Mouse (Mus musculus) midbrain, embryonic 14.5 days (tissue): Measurements from ENCODE around the gene Adra2c. TPM values are rescaled to one million over a fixed set of nuclear protein-coding genes. Genes with fewer than 3 reads are reported as not detected.
A peak's percentile ranks its signal among the peaks of the same experiment; 100 is the strongest.

Source experiments
- ATAC-seq: fragments of 200-750 bp; cut with Nextera tagmentation; 2 replicates; pipeline ENCODE4 v1.8.0; 2017; ENCODE audit warnings: moderate number of reproducible peaks, moderate library complexity; ENCODE audit not compliant: low FRiP score, low TSS enrichment
- DNase-seq: peaks from one replicate; pipeline ENCODE4 v3.0.0-alpha.2; 2015
- H3K27ac ChIP-seq: fragments of 300-500 bp; sonication (generic); replicated peaks from 2 replicates; pipeline ENCODE4 v1.5.1; 2014; ENCODE audit warnings: mild to moderate bottlenecking, low read depth, low read length, moderate library complexity
- H3K27me3 ChIP-seq: fragments of 300-500 bp; sonication (generic); 2 replicates; pipeline ENCODE4 v1.6.1; 2014; ENCODE audit warnings: low read length, control low read depth, mixed read lengths; ENCODE audit not compliant: control insufficient read depth, insufficient read depth
- H3K36me3 ChIP-seq: fragments of 300-500 bp; sonication (generic); 2 replicates; pipeline ENCODE4 v1.6.1; 2014; ENCODE audit warnings: low read length, control low read depth; ENCODE audit not compliant: control insufficient read depth, insufficient read depth
- H3K4me1 ChIP-seq: fragments of 300-500 bp; sonication (generic); 2 replicates; pipeline ENCODE4 v1.6.1; 2014; ENCODE audit warnings: mild to moderate bottlenecking, antibody characterized with exemption, low read length, control low read depth; ENCODE audit not compliant: control insufficient read depth, insufficient read depth
- H3K4me2 ChIP-seq: fragments of 300-500 bp; sonication (generic); 2 replicates; pipeline ENCODE4 v1.6.1; 2014; ENCODE audit warnings: mild to moderate bottlenecking, low read length, moderate library complexity
- H3K4me3 ChIP-seq: fragments of 300-500 bp; sonication (generic); replicated peaks from 2 replicates; pipeline ENCODE4 v1.5.1; 2014; ENCODE audit warnings: low read depth, low read length
- H3K9ac ChIP-seq: fragments of 300-500 bp; sonication (generic); replicated peaks from 2 replicates; pipeline ENCODE4 v1.6.1; 2014; ENCODE audit warnings: mild to moderate bottlenecking, low read length, moderate library complexity
- H3K9me3 ChIP-seq: fragments of 300-500 bp; sonication (generic); 2 replicates; pipeline ENCODE4 v1.6.1; 2016; ENCODE audit warnings: low read length, control low read depth, mixed read lengths; ENCODE audit not compliant: control insufficient read depth
- WGBS: fragments of 180-500 bp; shearing (Covaris S2); extraction: QIAGEN DNeasy Blood & Tissue Kit; methylation state at CpG from one replicate; pipeline ENCODE4 v1.1.7; 2014; 5-methylcytosine and 5-hydroxymethylcytosine counted together
- polyA plus RNA-seq: library from polyadenylated mRNA; unstranded; fragments of >200 nt; fragmentation: Nextera tagmentation; extraction: Ambion mirVana; gene quantifications from 2 replicates; pipeline ENCODE4 v1.2.1, GENCODE M21; 2014

Adra2c gene
- 0.46 and 0.50 TPM in 2 replicates for polyA plus RNA-seq

- Histone ChIP-seq H3K4me2 (peak within 1 kb of the TSS; percentile 76), H3K27me3 (peaks cover 59% of the 10 kb centered on the region), H3K4me1 (no peaks in the 10 kb centered on the region), H3K36me3 (no peaks in the 10 kb centered on the region), H3K4me3 (peak within 1 kb of the TSS; percentile 40), H3K9ac (peak within 1 kb of the TSS; percentile 46), H3K27ac (no peak within 1 kb of the TSS), H3K9me3 (no peaks in the 10 kb centered on the region)
- no peak for ATAC-seq
- 45% methylated on average over 3 of the region's 3 CpGs for WGBS
- DNase-seq, result no peak
Observed at GRCm38 (mm10) chr5:35278019-35278418, at the start of gene Adra2c. Gene Adra2c, plus strand, starts transcription at chr5:35278319.

GRCm38 (mm10) chr5:35233142-35233541 lies 45.0 kb upstream of the Adra2c start:
- no peaks in the 10 kb centered on the region for H3K9me3 ChIP-seq
- no peak overlapping the region for H3K27ac ChIP-seq
- no peaks in the 10 kb centered on the region for H3K36me3 ChIP-seq
- DNase-seq (no peak), ATAC-seq (no peak)
- no peak overlapping the region for H3K4me3 ChIP-seq
- H3K27me3 ChIP-seq, result no peaks in the 10 kb centered on the region
- WGBS, result 78% methylated on average over 4 of the region's 4 CpGs
- H3K4me2 ChIP-seq, result no peak overlapping the region
- H3K9ac ChIP-seq, result no peak overlapping the region
- H3K4me1 ChIP-seq, result no peaks in the 10 kb centered on the region

- no peak overlapping the region for H3K4me3 ChIP-seq
- H3K27me3 ChIP-seq, result no peaks in the 10 kb centered on the region
- no peak overlapping the region for H3K4me2 ChIP-seq
- no peak overlapping the region for H3K27ac ChIP-seq
- no peaks in the 10 kb centered on the region for H3K9me3 ChIP-seq
- DNase-seq (no peak), ATAC-seq (no peak)
- no peaks in the 10 kb centered on the region for H3K4me1 ChIP-seq
- WGBS, result 85% methylated on average over 4 of the region's 4 CpGs
- no peak overlapping the region for H3K9ac ChIP-seq
- no peaks in the 10 kb centered on the region for H3K36me3 ChIP-seq
Observed at GRCm38 (mm10) chr5:35237757-35238156, 40.4 kb upstream of the Adra2c start.

- DNase-seq (no peak), ATAC-seq (no peak)
- no peaks in the 10 kb centered on the region for H3K36me3 ChIP-seq
- no peaks in the 10 kb centered on the region for H3K4me1 ChIP-seq
- H3K9ac ChIP-seq, result no peak overlapping the region
- H3K27me3 ChIP-seq, result no peaks in the 10 kb centered on the region
- no peak overlapping the region for H3K4me3 ChIP-seq
- no peak overlapping the region for H3K4me2 ChIP-seq
- 90% methylated on average over 2 of the region's 2 CpGs for WGBS
- H3K27ac ChIP-seq, result no peak overlapping the region
- no peaks in the 10 kb centered on the region for H3K9me3 ChIP-seq
Observed at GRCm38 (mm10) chr5:35238627-35239026, 39.5 kb upstream of the Adra2c start.

- H3K4me3 ChIP-seq, result no peak overlapping the region
- H3K9me3 ChIP-seq, result no peaks in the 10 kb centered on the region
- WGBS, result 89% methylated on average over 3 of the region's 3 CpGs
- H3K36me3 ChIP-seq, result no peaks in the 10 kb centered on the region
- no peak overlapping the region for H3K9ac ChIP-seq
- no peak overlapping the region for H3K27ac ChIP-seq
- H3K27me3 ChIP-seq, result no peaks in the 10 kb centered on the region
- peaks cover 8% of the 10 kb centered on the region for H3K4me1 ChIP-seq
- ATAC-seq (no peak), DNase-seq (no peak)
- no peak overlapping the region for H3K4me2 ChIP-seq
Observed at GRCm38 (mm10) chr5:35241556-35241955, 36.6 kb upstream of the Adra2c start.

- H3K9me3 ChIP-seq, result no peaks in the 10 kb centered on the region
- no peaks in the 10 kb centered on the region for H3K27me3 ChIP-seq
- ATAC-seq, result no peak
- no peak overlapping the region for H3K4me3 ChIP-seq
- DNase-seq, result peak; percentile 45
- H3K4me1 ChIP-seq, result peaks cover 8% of the 10 kb centered on the region
- H3K9ac ChIP-seq, result no peak overlapping the region
- no peak overlapping the region for H3K27ac ChIP-seq
- no peak overlapping the region for H3K4me2 ChIP-seq
- WGBS, result 12% methylated on average over 1 of the region's 1 CpGs
- H3K36me3 ChIP-seq, result no peaks in the 10 kb centered on the region
Observed at GRCm38 (mm10) chr5:35244204-35244603, 33.9 kb upstream of the Adra2c start.

GRCm38 (mm10) chr5:35245555-35246273 lies 32.4 kb upstream of the Adra2c start:
- ATAC-seq (no peak), DNase-seq (peak; percentile 75)
- no peak overlapping the region for H3K27ac ChIP-seq
- H3K9ac ChIP-seq, result no peak overlapping the region
- no peaks in the 10 kb centered on the region for H3K27me3 ChIP-seq
- H3K4me3 ChIP-seq, result no peak overlapping the region
- H3K9me3 ChIP-seq, result no peaks in the 10 kb centered on the region
- 49% methylated on average over 11 of the region's 11 CpGs for WGBS
- H3K4me2 ChIP-seq, result no peak overlapping the region
- H3K4me1 ChIP-seq, result peaks cover 8% of the 10 kb centered on the region
- H3K36me3 ChIP-seq, result no peaks in the 10 kb centered on the region

- no peak overlapping the region for H3K9ac ChIP-seq
- no peaks in the 10 kb centered on the region for H3K36me3 ChIP-seq
- ATAC-seq, result no peak
- DNase-seq, result peak; percentile 8
- H3K4me3 ChIP-seq, result no peak overlapping the region
- no peaks in the 10 kb centered on the region for H3K27me3 ChIP-seq
- H3K9me3 ChIP-seq, result no peaks in the 10 kb centered on the region
- H3K4me1 ChIP-seq, result no peaks in the 10 kb centered on the region
- WGBS, result 33% methylated on average over 5 of the region's 5 CpGs
- 0 out of 2 replicates have a peak overlapping the region, but pooled peaks have one; percentile 13 for H3K27ac ChIP-seq
- H3K4me2 ChIP-seq, result no peak overlapping the region
Observed at GRCm38 (mm10) chr5:35254964-35255716, 23.0 kb upstream of the Adra2c start.

GRCm38 (mm10) chr5:35263716-35264115 lies 14.4 kb upstream of the Adra2c start:
- no peak for DNase-seq
- H3K9me3 ChIP-seq, result no peaks in the 10 kb centered on the region
- 82% methylated on average over 4 of the region's 4 CpGs for WGBS
- H3K9ac ChIP-seq, result no peak overlapping the region
- peaks cover 14% of the 10 kb centered on the region for H3K4me1 ChIP-seq
- H3K27me3 ChIP-seq, result no peaks in the 10 kb centered on the region
- no peak overlapping the region for H3K27ac ChIP-seq
- no peak overlapping the region for H3K4me2 ChIP-seq
- H3K36me3 ChIP-seq, result no peaks in the 10 kb centered on the region
- ATAC-seq, result no peak
- H3K4me3 ChIP-seq, result no peak overlapping the region
